Comparison of ENCODE assay signal across 8 mouse cellular contexts in the genomic region with DNA sequence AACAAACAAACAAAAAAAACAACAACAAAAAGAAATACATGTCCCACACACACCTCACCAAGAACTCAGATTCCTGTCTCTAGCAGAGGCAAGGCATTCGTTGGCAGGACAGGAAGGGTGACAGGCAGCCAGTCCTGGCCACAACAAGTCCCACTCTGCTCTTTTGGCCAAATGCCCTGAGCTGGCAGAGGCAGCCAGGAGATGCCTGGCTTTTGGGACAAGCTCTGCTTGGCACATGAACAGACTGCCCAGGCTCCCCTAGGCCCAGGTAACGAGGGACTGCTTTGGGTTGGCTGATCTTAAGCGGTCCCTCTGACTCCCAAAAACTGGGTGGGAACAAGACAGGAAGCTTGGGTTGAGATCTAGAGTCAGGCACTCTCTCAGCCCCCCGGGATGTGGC. TPM values are rescaled to one million over a fixed set of nuclear protein-coding genes. Genes with fewer than 3 reads are reported as not detected.
DNase-seq lines count a peak whose midpoint lies in the region; ATAC-seq and TF ChIP-seq lines count a peak whose summit lies in the region.

No protein-coding gene starts in this region.

- TF ChIP-seq CTCF in CH12.LX (conservative IDR thresholded peaks at IDR 0.05 in 1 of 2, IDR thresholded peaks at IDR 0.05 in 1 of 2; ENCODE audit: low read depth in 2 of 2, low read length in 2 of 2) = no peak

- peak overlapping the region; percentile 92 for H3K4me2 ChIP-seq in CH12.LX (ENCODE audit: insufficient read depth, low read depth, poor library complexity, severe bottlenecking)
- peak overlapping the region; percentile 96 for H3K4me2 ChIP-seq in limb, embryonic 11.5 days (ENCODE audit: low read depth, severe bottlenecking)
- peak overlapping the region; percentile 94 for H3K4me2 ChIP-seq in neural tube, embryonic 12.5 days (replicated peaks)

- H3K27me3 ChIP-seq in CH12.LX (replicated peaks) = no peaks in the 10 kb centered on the region
- no peaks in the 10 kb centered on the region for H3K27me3 ChIP-seq in forebrain, embryonic 10.5 days (ENCODE audit: poor library complexity, severe bottlenecking)
- no peaks in the 10 kb centered on the region for H3K27me3 ChIP-seq in limb, embryonic 11.5 days (ENCODE audit: control insufficient read depth, insufficient read depth, low read length)
- no peaks in the 10 kb centered on the region for H3K27me3 ChIP-seq in neural tube, embryonic 12.5 days (replicated peaks)

- 61% methylated on average over 4 of the region's 4 CpGs for WGBS in forebrain, embryonic 10.5 days
- 40% methylated on average over 4 of the region's 4 CpGs for WGBS in limb, embryonic 11.5 days
- WGBS in neural tube, embryonic 12.5 days = 58% methylated on average over 4 of the region's 4 CpGs

- peaks cover 43% of the 10 kb centered on the region for H3K79me2 ChIP-seq in CH12.LX (replicated peaks; ENCODE audit: control insufficient read depth, extremely low read depth, insufficient read depth, poor library complexity, severe bottlenecking)

- no peak for TF ChIP-seq POLR2A in CH12.LX (IDR thresholded peaks at IDR 0.05; ENCODE audit: low read depth, low read length)

- no peaks in the 10 kb centered on the region for H3K9me3 ChIP-seq in CH12.LX (replicated peaks; ENCODE audit: low read length)
- no peaks in the 10 kb centered on the region for H3K9me3 ChIP-seq in forebrain, embryonic 10.5 days
- no peaks in the 10 kb centered on the region for H3K9me3 ChIP-seq in limb, embryonic 11.5 days (ENCODE audit: control insufficient read depth, low read length)
- no peaks in the 10 kb centered on the region for H3K9me3 ChIP-seq in neural tube, embryonic 12.5 days

- ATAC-seq in limb, embryonic 11.5 days (ENCODE audit: insufficient number of reproducible peaks, low FRiP score, low TSS enrichment, low read depth) = no peak
- ATAC-seq in neural tube, embryonic 12.5 days (ENCODE audit: low FRiP score, low read depth) = no peak

- peaks cover 8 to 59% of the 10 kb centered on the region in 2 experiments for H3K36me3 ChIP-seq in CH12.LX (replicated peaks in 1 of 2; ENCODE audit: control insufficient read depth in 1 of 2, insufficient read depth in 1 of 2, low read length in 1 of 2)
- H3K36me3 ChIP-seq in forebrain, embryonic 10.5 days (replicated peaks) = peaks cover 44% of the 10 kb centered on the region
- H3K36me3 ChIP-seq in limb, embryonic 11.5 days (ENCODE audit: control insufficient read depth, insufficient read depth, low read length) = no peaks in the 10 kb centered on the region
- H3K36me3 ChIP-seq in neural tube, embryonic 12.5 days = peaks cover 11% of the 10 kb centered on the region

- in situ Hi-C loops in CH12.LX (cut with MboI; ENCODE audit: low pct_ligation_motif_present, low pct_unique_long_range_greater_than_20kb, low sequenced_read_pairs) = no loop called here

- H3K27ac ChIP-seq in CH12.LX (ENCODE audit: insufficient read depth, low read depth) = no peak overlapping the region
- no peak overlapping the region; the same call in 1 of the 2 replicates for H3K27ac ChIP-seq in forebrain, embryonic 10.5 days
- no peak overlapping the region for H3K27ac ChIP-seq in limb, embryonic 11.5 days (replicated peaks; ENCODE audit: low read depth, low read length)
- H3K27ac ChIP-seq in neural tube, embryonic 12.5 days = no peak overlapping the region

- TF ChIP-seq RAD21 in CH12.LX (IDR thresholded peaks at IDR 0.05; ENCODE audit: low read depth, low read length) = no peak

- intact Hi-C loops in heart, postnatal 25 days (cut with DNase I) = no loop called here
- intact Hi-C loops in left cerebral cortex, postnatal 36 days (cut with DNase I) = no loop called here

- TF ChIP-seq EP300 in CH12.LX (IDR thresholded peaks at IDR 0.05; ENCODE audit: low read length) = no peak

- DNase-seq in CH12.LX (ENCODE audit: extremely low read depth) = no peak
- DNase-seq in adrenal gland, adult 8-10 months = peak; percentile 45
- no peak for DNase-seq in forebrain, embryonic 10.5 days (ENCODE audit: extremely low spot score, low spot score)
- peak; percentile 55 for DNase-seq in heart, postnatal 25 days (ENCODE audit: low spot score)
- DNase-seq in limb, embryonic 11.5 days (ENCODE audit: low spot score) = no peak
- DNase-seq in retina, postnatal 1 day = no peak
- no peak for DNase-seq in left cerebral cortex, postnatal 36 days (ENCODE audit: low spot score in 2 of 2)

- peak overlapping the region; percentile 87 for H3K9ac ChIP-seq in CH12.LX (ENCODE audit: insufficient read depth, low read depth)
- H3K9ac ChIP-seq in limb, embryonic 11.5 days (ENCODE audit: low read length) = peak overlapping the region; percentile 89
- peak overlapping the region; percentile 93 for H3K9ac ChIP-seq in neural tube, embryonic 12.5 days

- H3K4me3 ChIP-seq in CH12.LX (replicated peaks in 1 of 3; ENCODE audit: low read depth in 2 of 3, low read length in 2 of 3, poor library complexity in 1 of 3) = peak overlapping the region; percentile 95 to 97 (median 95)
- peak overlapping the region; percentile 96 for H3K4me3 ChIP-seq in forebrain, embryonic 10.5 days
- H3K4me3 ChIP-seq in limb, embryonic 11.5 days (ENCODE audit: low read depth, low read length) = peak overlapping the region; percentile 90
- peak overlapping the region; percentile 89 for H3K4me3 ChIP-seq in neural tube, embryonic 12.5 days

- dilution Hi-C loops in CH12.LX (cut with MboI; ENCODE audit: extremely low pct_ligation_motif_present, extremely low pct_unique_long_range_greater_than_20kb, low sequenced_read_pairs) = no loop called here

- peaks cover 13 to 52% of the 10 kb centered on the region in 2 experiments for H3K4me1 ChIP-seq in CH12.LX (ENCODE audit: control insufficient read depth in 1 of 2, insufficient read depth in 2 of 2)
- H3K4me1 ChIP-seq in forebrain, embryonic 10.5 days = peaks cover 63% of the 10 kb centered on the region
- peaks cover 30% of the 10 kb centered on the region for H3K4me1 ChIP-seq in limb, embryonic 11.5 days (ENCODE audit: control insufficient read depth, insufficient read depth, low read length)
- H3K4me1 ChIP-seq in neural tube, embryonic 12.5 days = peaks cover 54% of the 10 kb centered on the region

TF ChIP-seq in CH12.LX, 34 proteins besides CTCF, POLR2A, EP300 and RAD21:
- TF ChIP-seq MYC (IDR thresholded peaks at IDR 0.05; ENCODE audit: low read depth, low read length) (no peak), GABPA (IDR thresholded peaks at IDR 0.05; ENCODE audit: insufficient replicate concordance, low read depth, low read length) (no peak), MAX (IDR thresholded peaks at IDR 0.05; ENCODE audit: low read length) (no peak), JUN (IDR thresholded peaks at IDR 0.05; ENCODE audit: insufficient read depth, low read depth, low read length) (no peak), ETS1 (conservative IDR thresholded peaks at IDR 0.05; ENCODE audit: low read depth, low read length) (no peak), ZNF384 (IDR thresholded peaks at IDR 0.05; ENCODE audit: low read depth, low read length) (no peak), KAT2A (IDR thresholded peaks at IDR 0.05; ENCODE audit: insufficient replicate concordance, low read length) (no peak), NELFE (IDR thresholded peaks at IDR 0.05; ENCODE audit: low read depth, low read length) (no peak), PAX5 (IDR thresholded peaks at IDR 0.05; ENCODE audit: low read length) (no peak), CHD2 (IDR thresholded peaks at IDR 0.05; ENCODE audit: low read length) (no peak)

RNA-seq across cellular contexts. Expression of gene Tmem201, which starts 1.3 kb away (rescaled TPM):
- 16.2 and 18.0 TPM in 2 replicates for total RNA-seq in CH12.LX (2012; rRNA removed)
- 6.4 and 6.5 TPM in 2 replicates for total RNA-seq in CH12.LX (2014; rRNA removed)
- polyA plus RNA-seq in CH12.LX (2012; ENCODE audit: insufficient read length, low read depth) = 23.7 and 29.2 TPM in 2 replicates
- total RNA-seq in adrenal gland, adult 8-10 months (2022) = 10 to 100 TPM; 29.0 to 41.6 (median 36.4) TPM
- 38.7 and 42.7 TPM in 2 replicates for polyA plus RNA-seq in forebrain, embryonic 10.5 days (2016; fragmentation: Nextera tagmentation; extraction: Ambion mirVana)
- total RNA-seq in heart, postnatal 25 days (2021) = 10 to 100 TPM; 82.3 to 89.7 TPM
- polyA plus RNA-seq in limb, embryonic 11.5 days (2014; fragmentation: Nextera tagmentation; extraction: Ambion mirVana) = 24.6 and 26.2 TPM in 2 replicates
- polyA plus RNA-seq in neural tube, embryonic 12.5 days (2016; fragmentation: Nextera tagmentation; extraction: Ambion mirVana) = 41.4 and 42.3 TPM in 2 replicates
- 10 to 100 TPM; 63.8 to 66.4 TPM for total RNA-seq in left cerebral cortex, postnatal 36 days (2021)

RNA-seq across cellular contexts. Expression of gene Pik3cd, which starts 34.2 kb away (rescaled TPM):
- total RNA-seq in CH12.LX (2012; rRNA removed) (84.0 and 95.0 TPM in 2 replicates), CH12.LX (2014; rRNA removed) (57.0 and 60.3 TPM in 2 replicates)
- 62.4 and 72.1 TPM in 2 replicates for polyA plus RNA-seq in CH12.LX (2012; ENCODE audit: insufficient read length, low read depth)
- 1 to 10 TPM; 4.8 to 9.3 (median 7.0) TPM for total RNA-seq in adrenal gland, adult 8-10 months (2022)
- 4.3 and 4.6 TPM in 2 replicates for polyA plus RNA-seq in forebrain, embryonic 10.5 days (2016; fragmentation: Nextera tagmentation; extraction: Ambion mirVana)
- total RNA-seq in heart, postnatal 25 days (2021) = 1 to 10 TPM; 4.0 to 4.3 TPM
- polyA plus RNA-seq in limb, embryonic 11.5 days (2014; fragmentation: Nextera tagmentation; extraction: Ambion mirVana) = 2.7 and 2.9 TPM in 2 replicates
- polyA plus RNA-seq in neural tube, embryonic 12.5 days (2016; fragmentation: Nextera tagmentation; extraction: Ambion mirVana) = 20.7 and 22.9 TPM in 2 replicates
- 10 to 100 TPM; 23.2 to 24.2 TPM for total RNA-seq in left cerebral cortex, postnatal 36 days (2021)

RNA-seq across cellular contexts. Expression of gene Slc25a33, which starts 37.5 kb away (rescaled TPM):
- total RNA-seq in CH12.LX (2012; rRNA removed) (24.4 and 25.3 TPM in 2 replicates), CH12.LX (2014; rRNA removed) (32.3 and 35.5 TPM in 2 replicates)
- 32.4 and 33.3 TPM in 2 replicates for polyA plus RNA-seq in CH12.LX (2012; ENCODE audit: insufficient read length, low read depth)
- total RNA-seq in adrenal gland, adult 8-10 months (2022) = 10 to 100 TPM; 22.2 to 24.2 (median 23.6) TPM
- 13.4 and 15.0 TPM in 2 replicates for polyA plus RNA-seq in forebrain, embryonic 10.5 days (2016; fragmentation: Nextera tagmentation; extraction: Ambion mirVana)
- 10 to 100 TPM; 22.5 to 30.5 TPM for total RNA-seq in heart, postnatal 25 days (2021)
- polyA plus RNA-seq in limb, embryonic 11.5 days (2014; fragmentation: Nextera tagmentation; extraction: Ambion mirVana) = 28.9 and 29.7 TPM in 2 replicates
- polyA plus RNA-seq in neural tube, embryonic 12.5 days (2016; fragmentation: Nextera tagmentation; extraction: Ambion mirVana) = 24.9 and 25.4 TPM in 2 replicates
- total RNA-seq in left cerebral cortex, postnatal 36 days (2021) = 10 to 100 TPM; 31.9 to 34.6 TPM

Comparison
In these comparisons a context has a peak if more than half of its experiments do, and no peak if none do; other contexts are left out.
1. DNase-seq: peak in adrenal gland, adult 8-10 months (single experiment) and heart, postnatal 25 days (single experiment); none in CH12.LX (single experiment), forebrain, embryonic 10.5 days (single experiment), limb, embryonic 11.5 days (single experiment), retina, postnatal 1 day (single experiment) and left cerebral cortex, postnatal 36 days (0 of 2).
2. Peak in every context shown above with its lines, with median percentiles within 50 percentile points of each other: H3K4me2 ChIP-seq, H3K4me3 ChIP-seq and H3K9ac ChIP-seq.